Mouse (Mus musculus) kidney, adult 11 months (tissue): ENCODE data around the gene Grifin.

Experiments
- DNase-seq: peaks from one replicate; pipeline ENCODE4 v3.0.0; 2022

The Grifin gene

GRCm38 (mm10) chr5:140549306-140550047 lies 15.4 kb downstream of the Grifin start:
- DNase-seq, result peak; percentile 54

- no peak for DNase-seq
These were observed 18.5 kb downstream of the Grifin start for GRCm38 (mm10) chr5:140546332-140546731.

GRCm38 (mm10) chr5:140545651-140546050 lies 19.2 kb downstream of the Grifin start:
- no peak for DNase-seq

DNA sequence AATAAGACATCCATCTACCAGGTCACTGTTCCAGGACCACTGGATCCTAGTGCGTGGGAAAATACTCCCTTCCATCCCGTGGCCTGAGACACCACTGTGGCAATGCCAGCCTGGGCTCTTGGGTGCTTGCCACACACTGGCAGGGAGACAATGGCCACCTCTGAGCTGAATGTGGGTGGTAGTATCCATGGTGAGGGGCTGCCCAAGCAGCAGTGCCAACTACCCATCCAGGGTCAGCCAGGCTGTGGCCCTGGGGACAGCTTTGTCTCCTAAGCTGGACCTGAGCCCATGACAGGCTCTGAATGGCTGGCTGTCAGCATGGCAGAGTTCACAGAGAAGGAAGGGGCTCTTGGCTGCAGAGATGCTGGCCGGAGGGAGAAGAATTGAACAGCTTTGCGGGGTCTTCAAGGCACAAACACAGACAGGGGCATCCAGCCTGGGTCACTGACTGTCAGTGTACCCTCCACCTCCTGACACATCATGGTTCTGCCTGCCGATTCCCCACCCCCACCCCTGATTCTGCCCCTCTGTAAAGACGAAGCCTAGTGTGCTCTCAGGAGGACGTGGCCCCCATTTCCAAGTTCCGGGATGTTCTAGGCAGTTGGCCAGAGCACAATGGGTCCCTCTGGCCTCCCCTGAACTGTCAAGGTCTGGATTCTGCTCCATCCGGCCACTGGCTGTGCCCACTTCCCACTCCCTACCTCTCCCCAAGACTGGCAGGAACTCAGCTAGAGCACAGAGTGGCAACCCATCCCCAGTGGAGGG lies 21.9 kb downstream of the Grifin start:
- no peak for DNase-seq

DNA sequence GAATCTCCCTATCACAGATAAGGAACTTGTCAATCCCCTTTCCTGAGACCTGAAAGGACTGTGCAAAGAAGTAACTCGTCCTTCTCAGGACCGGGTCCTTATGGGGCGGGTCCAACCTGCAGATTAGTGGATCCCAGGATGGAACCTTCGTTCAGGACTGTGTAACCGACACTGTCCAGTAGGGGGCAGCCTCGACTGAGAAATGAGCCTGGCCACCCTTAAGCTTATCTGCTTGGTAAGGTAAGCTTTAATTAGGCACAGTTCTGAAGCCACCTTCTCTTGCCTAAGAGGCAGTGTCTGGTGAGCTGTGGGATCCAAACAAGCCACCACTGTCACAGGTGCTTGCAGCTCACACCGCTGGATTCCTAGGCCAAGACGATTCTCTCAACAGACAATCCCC lies 24.8 kb downstream of the Grifin start:
- peak; percentile 62 for DNase-seq

DNA sequence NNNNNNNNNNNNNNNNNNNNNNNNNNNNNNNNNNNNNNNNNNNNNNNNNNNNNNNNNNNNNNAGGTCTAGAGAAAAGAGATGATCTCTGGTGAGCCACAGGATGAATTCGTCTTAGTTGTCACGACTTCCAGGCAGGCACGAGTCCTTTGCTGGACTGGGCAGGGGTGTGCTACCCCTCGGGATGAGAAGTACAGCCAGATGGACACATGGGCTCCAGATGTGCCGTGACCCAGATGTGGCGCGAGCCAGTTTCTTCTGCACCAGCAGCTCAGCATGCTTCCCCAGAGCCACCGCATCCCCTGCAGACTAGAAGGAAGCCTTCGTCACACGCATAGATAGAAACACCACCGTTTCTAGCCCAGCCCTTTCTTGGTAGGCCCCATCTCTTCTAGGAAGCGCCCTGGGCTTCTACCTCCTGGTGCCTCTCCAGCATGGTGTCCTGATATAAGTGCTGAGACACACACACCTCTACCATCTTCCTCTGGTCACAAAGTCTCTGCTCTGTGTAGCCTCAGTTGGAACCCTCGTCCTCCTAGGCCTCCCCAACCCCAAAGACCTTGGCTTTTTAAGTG lies 26.7 kb downstream of the Grifin start:
- DNase-seq, result no peak

DNA sequence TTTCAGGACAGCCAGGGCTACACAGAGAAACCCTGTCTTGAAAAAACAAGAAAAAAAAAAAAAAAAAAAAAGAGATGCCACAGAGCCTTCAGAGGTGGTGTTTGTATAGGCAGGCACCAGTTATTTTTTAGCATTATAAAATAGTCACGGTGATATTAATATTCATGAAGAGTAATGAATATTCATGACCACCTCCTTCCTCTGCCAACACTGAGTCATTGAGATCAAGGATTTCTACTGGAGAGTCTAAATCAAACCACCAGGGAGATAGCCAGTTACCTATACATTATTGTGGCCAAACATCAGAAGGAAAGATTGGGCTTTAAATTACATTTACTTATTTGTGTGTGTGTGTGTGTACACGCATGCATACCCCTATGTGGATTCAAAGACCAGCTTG lies 38.1 kb downstream of the Grifin start:
- no peak for DNase-seq

DNA sequence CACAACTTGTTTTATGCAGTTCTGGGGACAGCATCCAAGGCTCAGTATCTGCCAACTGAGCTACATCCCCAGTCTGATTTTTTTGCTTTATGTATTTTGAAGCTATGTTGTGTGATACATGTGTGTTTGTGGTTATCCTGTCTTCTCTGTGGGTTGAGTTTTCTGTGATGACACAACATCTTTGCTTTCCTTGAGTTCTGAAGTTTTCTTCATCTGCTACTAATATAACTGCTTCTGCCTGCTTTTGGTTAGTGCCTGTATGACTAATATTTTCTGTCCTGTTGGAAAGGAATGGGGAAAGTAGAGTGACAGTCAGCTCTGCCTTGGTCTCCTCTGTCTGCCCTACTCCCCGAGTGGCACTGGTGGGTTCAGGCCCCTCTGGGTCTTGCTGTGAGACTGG lies 43.7 kb downstream of the Grifin start:
- no peak for DNase-seq

- DNase-seq, result no peak
These were observed 47.0 kb downstream of the Grifin start for GRCm38 (mm10) chr5:140517921-140518230.

GRCm38 (mm10) chr5:140517159-140517920 lies 47.5 kb downstream of the Grifin start:
- no peak for DNase-seq

GRCm38 (mm10) chr5:140514799-140515486 lies 49.9 kb downstream of the Grifin start:
- no peak for DNase-seq

- no peak for DNase-seq
These were observed 51.0 kb downstream of the Grifin start for GRCm38 (mm10) chr5:140513921-140514320.
